Mouse (Mus musculus) heart, postnatal 10 days (tissue): ENCODE data around the gene Tox4. TPM values are rescaled to one million over a fixed set of nuclear protein-coding genes. Genes with fewer than 3 reads are reported as not detected.

Experiments used
- total RNA-seq, 2 experiments: library from RNA; stranded (reverse); gene quantifications; 2 replicates each; pipeline ENCODE4 v1.2.3; 2021

The Tox4 gene
- total RNA-seq, 2 experiments from 2014 or later = 35.5 to 36.8 TPM

Other genes with a start within 250 kb of the Tox4 start
- gene Olfr221, start 236.7 kb upstream of the Tox4 start, total RNA-seq = not detected
- gene Hnrnpc, start 175.1 kb upstream of the Tox4 start, total RNA-seq = 100 to 1,000 TPM; 145 to 165 TPM
- gene Rpgrip1, start 168.4 kb upstream of the Tox4 start, total RNA-seq = under 1 TPM; 0.45 to 0.97 TPM
- 10 to 100 TPM; 33.8 to 37.2 TPM for gene Supt16, start 81.7 kb upstream of the Tox4 start, total RNA-seq
- 10 to 100 TPM; 60.3 to 67.6 TPM for gene Chd8, start 21.4 kb upstream of the Tox4 start, total RNA-seq
- gene Rab2b, start 399 bp downstream of the Tox4 start, total RNA-seq = 10 to 100 TPM in 1 of 2 experiments, 1 to 10 TPM in 1; 7.6 to 10.6 TPM
- gene Mettl3, start 26.0 kb downstream of the Tox4 start, total RNA-seq = 10 to 100 TPM; 15.7 to 18.8 TPM
- gene Sall2, start 49.6 kb downstream of the Tox4 start, total RNA-seq = 1 to 10 TPM; 4.6 to 5.7 TPM
- not detected for gene Olfr1513, start 77.3 kb downstream of the Tox4 start, total RNA-seq
- gene Olfr1512, start 100.0 kb downstream of the Tox4 start, total RNA-seq = not detected
- not detected for gene Olfr1511, start 118.2 kb downstream of the Tox4 start, total RNA-seq
- not detected for gene Olfr1510, start 135.2 kb downstream of the Tox4 start, total RNA-seq
- gene Olfr1509, start 163.8 kb downstream of the Tox4 start, total RNA-seq = not detected
- not detected for gene Olfr1508, start 188.3 kb downstream of the Tox4 start, total RNA-seq
- gene Olfr1507, start 216.6 kb downstream of the Tox4 start, total RNA-seq = not detected